Mouse (Mus musculus) left cerebral cortex, adult 18-20 months (tissue): ENCODE results near the gene Olfr128. TPM values are rescaled to one million over a fixed set of nuclear protein-coding genes. Genes with fewer than 3 reads are reported as not detected.
"Not testable (repeated sequence)": the region's sequence is repeated elsewhere in the genome, so short reads cannot be mapped to it uniquely, and the experiment has no call there.

Source experiments
- DNase-seq, 2 experiments: peaks; one replicate each; pipeline ENCODE4 v3.0.0; 2021 to 2022; ENCODE audit warnings: low spot score in 2 of 2, mixed read lengths in 1 of 2
- long read RNA-seq, 2 experiments: library from polyadenylated mRNA; stranded (forward); transcript quantifications; one replicate each; pipeline ENCODE4 v2.0.0; 2021
- total RNA-seq, 2 experiments: library from RNA; stranded (reverse); gene quantifications; 2 replicates each; pipeline ENCODE4 v1.2.3; 2021

Olfr128 gene
- not detected for total RNA-seq
- long read RNA-seq, experiment 1: 0 reads
- long read RNA-seq, experiment 2: 0 reads

GRCm38 (mm10) chr17:37920248-37920647 is at the start of gene Olfr128:
Gene Olfr128, plus strand, starts transcription at chr17:37920548.
- no peak for DNase-seq

DNA sequence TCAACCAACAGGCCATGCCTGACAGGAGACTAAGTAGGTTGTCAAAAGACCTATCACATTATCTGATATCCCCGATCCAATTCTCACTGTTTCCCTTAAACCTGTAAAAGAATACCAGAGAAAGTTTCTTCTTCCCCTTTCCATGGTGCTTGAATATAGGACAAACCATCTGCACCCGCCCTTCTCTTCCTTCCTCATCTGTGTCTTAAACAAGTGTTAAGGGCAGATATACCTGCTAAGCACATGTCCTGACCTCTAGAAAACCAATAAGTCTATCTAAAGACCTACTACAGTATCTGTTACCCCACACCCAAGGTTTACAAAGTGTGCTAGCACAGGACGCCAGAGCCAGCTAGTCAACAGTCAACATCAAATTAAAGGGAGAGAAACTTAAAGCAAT is 46.5 kb upstream of the Olfr128 start:
- no peak for DNase-seq

DNA sequence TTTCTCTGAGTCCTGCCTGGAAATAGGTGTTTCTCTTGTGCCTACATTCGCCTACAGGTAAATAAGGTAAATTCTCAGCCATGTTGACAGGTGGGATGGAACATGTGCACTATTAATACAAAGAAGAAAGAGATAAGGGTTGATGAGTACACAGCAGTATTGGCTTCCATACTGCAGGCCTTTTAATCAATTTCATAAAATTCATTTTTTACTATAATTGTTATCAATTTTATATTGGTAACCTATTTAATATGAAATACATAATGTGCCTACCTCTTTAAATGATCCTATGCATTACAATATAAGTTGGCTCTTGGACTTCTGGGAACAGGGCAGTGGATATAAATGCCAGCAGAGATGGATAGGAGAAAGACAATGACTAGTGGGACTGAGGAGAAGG is 20.2 kb upstream of the Olfr128 start, which contains the start of gene Olfr127:
Olfr127 (plus strand) TSS at position 301 of the 400 bp plus-strand sequence.
- no peak for DNase-seq

- not testable (repeated sequence) for DNase-seq
These were observed 13.5 kb upstream of the Olfr128 start for GRCm38 (mm10) chr17:37906821-37907220.

GRCm38 (mm10) chr17:37952979-37953378 is 32.6 kb downstream of the Olfr128 start, which contains the start of gene Olfr761:
Gene Olfr761, minus strand, starts transcription at chr17:37953079.
- no peak for DNase-seq

- DNase-seq: no peak
These were observed 53.2 kb downstream of the Olfr128 start for GRCm38 (mm10) chr17:37973591-37973990.

Other genes starting within 250 kb of the Olfr128 start
- gene Olfr119, start 224.0 kb upstream of the Olfr128 start, total RNA-seq: not detected
- not detected for gene Olfr120, start 198.7 kb upstream of the Olfr128 start, total RNA-seq
- not detected for gene Olfr121, start 171.7 kb upstream of the Olfr128 start, total RNA-seq
- not detected for gene Olfr122, start 151.9 kb upstream of the Olfr128 start, total RNA-seq
- gene Olfr123, start 127.0 kb upstream of the Olfr128 start, total RNA-seq: not detected
- not detected for gene Olfr124, start 120.7 kb upstream of the Olfr128 start, total RNA-seq
- not detected for gene Olfr125, start 87.6 kb upstream of the Olfr128 start, total RNA-seq
- not detected for gene Olfr126, start 73.1 kb upstream of the Olfr128 start, total RNA-seq
- gene Olfr127, start 20.1 kb upstream of the Olfr128 start, total RNA-seq: not detected
- gene Olfr761, start 32.5 kb downstream of the Olfr128 start, total RNA-seq: not detected
- not detected for gene Olfr129, start 139.5 kb downstream of the Olfr128 start, total RNA-seq
- gene Olfr130, start 143.4 kb downstream of the Olfr128 start, total RNA-seq: not detected
- not detected for gene Olfr131, start 168.1 kb downstream of the Olfr128 start, total RNA-seq
- gene Olfr132, start 214.0 kb downstream of the Olfr128 start, total RNA-seq: not detected
- gene Olfr133, start 224.7 kb downstream of the Olfr128 start, total RNA-seq: not detected